Mouse (Mus musculus) liver, embryonic 15.5 days (tissue): ENCODE measurements around the gene Oxld1. TPM values are rescaled to one million over a fixed set of nuclear protein-coding genes. Genes with fewer than 3 reads are reported as not detected.
"Not testable (repeated sequence)": the region's sequence is repeated elsewhere in the genome, so short reads cannot be mapped to it uniquely, and the experiment has no call there.

Experiments
- ATAC-seq: fragments of 200-750 bp; cut with Nextera tagmentation; 2 replicates; pipeline ENCODE4 v1.8.0; 2017; ENCODE audit warnings: moderate number of reproducible peaks, mild to moderate bottlenecking, moderate library complexity; ENCODE audit not compliant: insufficient read depth
- H3K27ac ChIP-seq: fragments of 300-500 bp; sonication (generic); replicated peaks from 2 replicates; pipeline ENCODE4 v1.5.1; 2015; ENCODE audit warnings: mild to moderate bottlenecking, inconsistent platforms
- H3K27me3 ChIP-seq: fragments of 300-500 bp; sonication (generic); 2 replicates; pipeline ENCODE4 v1.6.1; 2015; ENCODE audit warnings: mild to moderate bottlenecking, inconsistent platforms
- H3K36me3 ChIP-seq: fragments of 300-500 bp; sonication (generic); replicated peaks from 2 replicates; pipeline ENCODE4 v1.6.1; 2015; ENCODE audit warnings: moderate library complexity, mild to moderate bottlenecking, inconsistent platforms
- H3K4me1 ChIP-seq: fragments of 300-500 bp; sonication (generic); replicated peaks from 2 replicates; pipeline ENCODE4 v1.6.1; 2015; ENCODE audit warnings: inconsistent platforms
- H3K4me2 ChIP-seq: fragments of 300-500 bp; sonication (generic); 2 replicates; pipeline ENCODE4 v1.6.1; 2015; ENCODE audit warnings: moderate library complexity, mild to moderate bottlenecking, inconsistent platforms
- H3K4me3 ChIP-seq: fragments of 300-500 bp; sonication (generic); replicated peaks from 2 replicates; pipeline ENCODE4 v1.5.1; 2015; ENCODE audit warnings: mild to moderate bottlenecking, inconsistent platforms
- H3K9ac ChIP-seq: fragments of 300-500 bp; sonication (generic); 2 replicates; pipeline ENCODE4 v1.6.1; 2015; ENCODE audit warnings: moderate library complexity, mild to moderate bottlenecking, inconsistent platforms
- H3K9me3 ChIP-seq: fragments of 300-500 bp; sonication (generic); replicated peaks from 2 replicates; pipeline ENCODE4 v1.6.1; 2016; ENCODE audit warnings: inconsistent platforms
- WGBS: fragments of 180-500 bp; shearing (Covaris S2); methylation state at CpG from one replicate; pipeline ENCODE4 v1.1.7; 2015; ENCODE audit warnings: mixed read lengths; ENCODE audit not compliant: insufficient replicate concordance; 5-methylcytosine and 5-hydroxymethylcytosine counted together
- polyA plus RNA-seq: library from polyadenylated mRNA; unstranded; fragments of >200 nt; fragmentation: Nextera tagmentation; extraction: Ambion mirVana; gene quantifications from 2 replicates; pipeline ENCODE4 v1.2.1, GENCODE M21; 2015

Oxld1 gene
- polyA plus RNA-seq, 1 experiment from 2014 or later = 7.1 TPM

DNA sequence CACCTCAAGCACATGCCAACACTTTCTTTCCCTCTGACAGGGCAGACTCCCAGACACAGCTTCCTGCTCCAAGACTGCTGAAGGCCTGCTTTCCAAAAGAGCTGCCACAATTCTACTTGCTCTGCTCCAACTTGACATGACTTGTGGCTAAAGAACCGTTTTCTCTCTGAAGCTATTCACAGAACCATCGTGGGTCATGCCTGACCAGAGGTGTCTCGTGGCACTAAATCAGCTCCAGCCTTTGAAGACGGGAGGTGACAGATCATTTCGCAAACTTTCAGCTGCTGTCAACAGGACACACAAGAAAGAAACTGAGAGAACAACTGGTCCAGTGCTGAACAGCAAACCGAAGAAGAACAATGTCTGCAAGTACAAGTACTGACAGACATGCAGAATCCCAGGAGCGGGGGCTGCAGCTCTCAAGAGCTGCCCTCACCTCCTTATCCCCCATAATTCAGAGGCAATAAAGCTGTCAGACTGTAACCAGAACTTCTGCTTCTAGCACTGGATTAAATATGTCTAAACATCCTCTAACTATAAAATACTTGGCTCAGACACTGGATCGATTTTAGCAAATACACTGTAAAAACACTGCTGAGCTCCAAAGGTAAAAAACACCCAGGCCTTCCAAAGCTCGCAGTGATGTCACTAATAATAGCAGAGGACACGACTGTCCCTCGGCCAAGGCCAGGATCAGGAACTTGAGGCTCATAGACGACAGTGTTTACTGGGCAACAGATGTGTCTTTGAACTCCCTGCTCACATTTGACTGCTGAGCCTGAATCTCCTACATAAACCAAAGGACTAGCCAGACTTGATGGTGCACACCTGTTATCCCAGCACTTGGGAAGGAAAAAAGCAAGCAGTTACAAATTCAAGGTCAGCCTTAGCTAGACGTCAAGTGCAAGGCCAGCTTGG, 35.0 kb downstream of the Oxld1 start:
- WGBS = 70% methylated on average over 13 of the region's 13 CpGs

GRCm38 (mm10) chr11:120418592-120418991, 39.3 kb downstream of the Oxld1 start:
- peaks cover 96% of the 10 kb centered on the region for H3K36me3 ChIP-seq

More for the DNA sequence above, 35.0 kb downstream of the Oxld1 start:
- no peaks in the 10 kb centered on the region for H3K9me3 ChIP-seq
- no peaks in the 10 kb centered on the region for H3K27me3 ChIP-seq
- no peak for ATAC-seq
- H3K4me1 ChIP-seq = 0 out of 2 replicates have a peak, but pooled peaks cover 17% of the 10 kb centered on the region
- H3K27ac ChIP-seq = no peak overlapping the region; the same call in 1 of the 2 replicates
- H3K4me2 ChIP-seq = no peak overlapping the region
- peaks cover 98% of the 10 kb centered on the region for H3K36me3 ChIP-seq
- H3K9ac ChIP-seq = no peak overlapping the region
- no peak overlapping the region for H3K4me3 ChIP-seq

GRCm38 (mm10) chr11:120417852-120418251, 40.0 kb downstream of the Oxld1 start:
- H3K4me1 ChIP-seq = 0 out of 2 replicates have a peak, but pooled peaks cover 17% of the 10 kb centered on the region
- 85% methylated on average over 7 of the region's 7 CpGs for WGBS
- H3K9me3 ChIP-seq = no peaks in the 10 kb centered on the region
- no peak overlapping the region for H3K9ac ChIP-seq
- no peaks in the 10 kb centered on the region for H3K27me3 ChIP-seq
- no peak for ATAC-seq
- H3K27ac ChIP-seq = no peak overlapping the region
- no peak overlapping the region for H3K4me3 ChIP-seq
- peaks cover 96% of the 10 kb centered on the region for H3K36me3 ChIP-seq
- H3K4me2 ChIP-seq = no peak overlapping the region

More at GRCm38 (mm10) chr11:120418592-120418991, 39.3 kb downstream of the Oxld1 start:
- H3K27ac ChIP-seq = no peak overlapping the region
- H3K27me3 ChIP-seq = no peaks in the 10 kb centered on the region
- H3K9ac ChIP-seq = no peak overlapping the region
- ATAC-seq = no peak
- no peak overlapping the region for H3K4me2 ChIP-seq
- H3K4me3 ChIP-seq = no peak overlapping the region
- 0 out of 2 replicates have a peak, but pooled peaks cover 17% of the 10 kb centered on the region for H3K4me1 ChIP-seq
- H3K9me3 ChIP-seq = no peaks in the 10 kb centered on the region
- 77% methylated on average over 1 of the region's 1 CpGs for WGBS

- H3K27ac ChIP-seq, H3K4me3 ChIP-seq, H3K9ac ChIP-seq, H3K4me1 ChIP-seq, ATAC-seq, H3K27me3 ChIP-seq, H3K9me3 ChIP-seq, H3K4me2 ChIP-seq: not testable (repeated sequence)
- H3K36me3 ChIP-seq = peaks cover 97% of the 10 kb centered on the region
- WGBS = 76% methylated on average over 10 of the region's 10 CpGs
Observed at GRCm38 (mm10) chr11:120413621-120414020, 44.2 kb downstream of the Oxld1 start.

Other genes with a start within 250 kb of the Oxld1 start
- 0.91 and 1.0 TPM in 2 replicates for gene Bahcc1, start 225.1 kb downstream of the Oxld1 start, polyA plus RNA-seq
- gene Actg1, start 109.5 kb downstream of the Oxld1 start, polyA plus RNA-seq = 559 and 587 TPM in 2 replicates
- not detected in 2 replicates for gene Fscn2, start 96.5 kb downstream of the Oxld1 start, polyA plus RNA-seq
- 6.2 and 7.2 TPM in 2 replicates for gene Faap100, start 79.3 kb downstream of the Oxld1 start, polyA plus RNA-seq
- 20.6 and 24.3 TPM in 2 replicates for gene Nploc4, start 20.4 kb downstream of the Oxld1 start, polyA plus RNA-seq
- gene Tspan10, start 15.4 kb downstream of the Oxld1 start, polyA plus RNA-seq = not detected in 2 replicates
- gene Pde6g, start 4.6 kb downstream of the Oxld1 start, polyA plus RNA-seq = 0.17 TPM in 1 of 2 replicates, not detected in the other
- 13.0 and 14.2 TPM in 2 replicates for gene Ccdc137, start within 50 bp of the Oxld1 start, polyA plus RNA-seq
- 13.7 and 14.0 TPM in 2 replicates for gene Arl16, start 9.5 kb upstream of the Oxld1 start, polyA plus RNA-seq
- 89.5 and 90.2 TPM in 2 replicates for gene Mrpl12, start 26.5 kb upstream of the Oxld1 start, polyA plus RNA-seq
- 42.8 and 46.5 TPM in 2 replicates for gene Slc25a10, start 33.8 kb upstream of the Oxld1 start, polyA plus RNA-seq
- gene Gcgr, start 72.6 kb upstream of the Oxld1 start, polyA plus RNA-seq = 16.9 and 20.5 TPM in 2 replicates
- gene Mcrip1, start 91.7 kb upstream of the Oxld1 start, polyA plus RNA-seq = 41.8 and 47.6 TPM in 2 replicates
- gene Ppp1r27, start 93.1 kb upstream of the Oxld1 start, polyA plus RNA-seq = 0.36 and 0.38 TPM in 2 replicates
- 635 and 803 TPM in 2 replicates for gene P4hb, start 115.2 kb upstream of the Oxld1 start, polyA plus RNA-seq
- 222 and 238 TPM in 2 replicates for gene Arhgdia, start 123.6 kb upstream of the Oxld1 start, polyA plus RNA-seq
- gene Alyref, start 140.3 kb upstream of the Oxld1 start, polyA plus RNA-seq = 253 and 277 TPM in 2 replicates
- gene Anapc11, start 140.4 kb upstream of the Oxld1 start, polyA plus RNA-seq = 76.2 and 79.0 TPM in 2 replicates
- 14.7 and 15.8 TPM in 2 replicates for gene Npb, start 150.4 kb upstream of the Oxld1 start, polyA plus RNA-seq
- 138 and 165 TPM in 2 replicates for gene Pcyt2, start 159.9 kb upstream of the Oxld1 start, polyA plus RNA-seq
- gene Sirt7, start 167.2 kb upstream of the Oxld1 start, polyA plus RNA-seq = 32.3 and 36.9 TPM in 2 replicates
- gene Mafg, start 175.5 kb upstream of the Oxld1 start, polyA plus RNA-seq = 37.6 and 42.3 TPM in 2 replicates
- gene Pycr1, start 185.7 kb upstream of the Oxld1 start, polyA plus RNA-seq = 5.1 and 5.7 TPM in 2 replicates
- 0.29 and 1.0 TPM in 2 replicates for gene Myadml2, start 190.1 kb upstream of the Oxld1 start, polyA plus RNA-seq
- 0.33 and 0.40 TPM in 2 replicates for gene Notum, start 203.1 kb upstream of the Oxld1 start, polyA plus RNA-seq
- 45.1 and 47.9 TPM in 2 replicates for gene Aspscr1, start 214.9 kb upstream of the Oxld1 start, polyA plus RNA-seq